Mouse (Mus musculus): ENCODE results near the gene Alox15. TPM values are rescaled to one million over a fixed set of nuclear protein-coding genes. Genes with fewer than 3 reads are reported as not detected.

Alox15 gene
- polyA plus RNA-seq, 1 experiment from 2014 or later: 1.6 TPM

GRCm38 (mm10) chr11:70308296-70308695, 43.5 kb downstream of the Alox15 start:
- no peak for ATAC-seq (ENCODE audit: insufficient read depth)
- H3K27me3 ChIP-seq: peaks cover 14% of the 10 kb centered on the region; the same call in 1 of the 2 replicates
- no peak overlapping the region for H3K4me2 ChIP-seq
- no peak overlapping the region for H3K4me3 ChIP-seq (replicated peaks)
- H3K4me1 ChIP-seq (replicated peaks): no peaks in the 10 kb centered on the region
- H3K9me3 ChIP-seq (replicated peaks): no peaks in the 10 kb centered on the region
- 90% methylated on average over 2 of the region's 2 CpGs for WGBS (ENCODE audit: insufficient replicate concordance)
- no peak overlapping the region for H3K9ac ChIP-seq
- no peak overlapping the region for H3K27ac ChIP-seq (replicated peaks)
- no peaks in the 10 kb centered on the region for H3K36me3 ChIP-seq (replicated peaks)

- no peak overlapping the region for H3K27ac ChIP-seq (replicated peaks)
- H3K4me3 ChIP-seq (replicated peaks): no peak overlapping the region
- peaks cover 8% of the 10 kb centered on the region; the same call in 1 of the 2 replicates for H3K27me3 ChIP-seq
- no peaks in the 10 kb centered on the region for H3K4me1 ChIP-seq (replicated peaks)
- WGBS (ENCODE audit: insufficient replicate concordance): 17% methylated on average over 7 of the region's 7 CpGs
- no peak overlapping the region for H3K4me2 ChIP-seq
- ATAC-seq (ENCODE audit: insufficient read depth): no peak
- H3K36me3 ChIP-seq (replicated peaks): no peaks in the 10 kb centered on the region
- H3K9ac ChIP-seq: no peak overlapping the region
- no peaks in the 10 kb centered on the region for H3K9me3 ChIP-seq (replicated peaks)
Observed at GRCm38 (mm10) chr11:70306159-70306558, 45.7 kb downstream of the Alox15 start.

- Histone ChIP-seq H3K4me2 (no peak overlapping the region), H3K9me3 (replicated peaks) (no peaks in the 10 kb centered on the region), H3K27ac (replicated peaks) (no peak overlapping the region), H3K36me3 (replicated peaks) (no peaks in the 10 kb centered on the region), H3K27me3 (no peaks in the 10 kb centered on the region), H3K4me1 (replicated peaks) (no peaks in the 10 kb centered on the region; the same call in 1 of the 2 replicates), H3K9ac (no peak overlapping the region), H3K4me3 (replicated peaks) (no peak overlapping the region)
- no peak for ATAC-seq (ENCODE audit: insufficient read depth)
- 16% methylated on average over 4 of the region's 4 CpGs for WGBS (ENCODE audit: insufficient replicate concordance)
Observed at GRCm38 (mm10) chr11:70302293-70302692, 49.5 kb downstream of the Alox15 start.

- H3K36me3 ChIP-seq (replicated peaks): no peaks in the 10 kb centered on the region
- ATAC-seq (ENCODE audit: insufficient read depth): 0 out of 2 replicates have a peak, but pooled peaks have one; percentile 37
- H3K4me2 ChIP-seq: no peak overlapping the region
- no peak overlapping the region for H3K9ac ChIP-seq
- no peaks in the 10 kb centered on the region for H3K27me3 ChIP-seq
- 9% methylated on average over 12 of the region's 12 CpGs for WGBS (ENCODE audit: insufficient replicate concordance)
- H3K4me3 ChIP-seq (replicated peaks): no peak overlapping the region
- H3K9me3 ChIP-seq (replicated peaks): no peaks in the 10 kb centered on the region
- H3K4me1 ChIP-seq (replicated peaks): no peaks in the 10 kb centered on the region; the same call in 1 of the 2 replicates
- no peak overlapping the region for H3K27ac ChIP-seq (replicated peaks)
Observed at GRCm38 (mm10) chr11:70297836-70298454, 53.9 kb downstream of the Alox15 start.

- Histone ChIP-seq H3K4me3 (replicated peaks) (no peak overlapping the region), H3K4me2 (no peak overlapping the region), H3K36me3 (replicated peaks) (no peaks in the 10 kb centered on the region), H3K9me3 (replicated peaks) (no peaks in the 10 kb centered on the region), H3K4me1 (replicated peaks) (no peaks in the 10 kb centered on the region; the same call in 1 of the 2 replicates), H3K27ac (replicated peaks) (no peak overlapping the region), H3K27me3 (no peaks in the 10 kb centered on the region), H3K9ac (no peak overlapping the region)
- ATAC-seq (ENCODE audit: insufficient read depth): no peak
- 24% methylated on average over 4 of the region's 4 CpGs for WGBS (ENCODE audit: insufficient replicate concordance)
Observed at GRCm38 (mm10) chr11:70297405-70297804, 54.4 kb downstream of the Alox15 start.

Other genes starting within 250 kb of the Alox15 start
- 2.6 and 2.9 TPM in 2 replicates for gene Mgl2, start 221.7 kb downstream of the Alox15 start, polyA plus RNA-seq (2015; fragmentation: Nextera tagmentation; extraction: Ambion mirVana)
- gene Clec10a, start 195.8 kb downstream of the Alox15 start, polyA plus RNA-seq (2015; fragmentation: Nextera tagmentation; extraction: Ambion mirVana): 0.39 and 0.60 TPM in 2 replicates
- gene Slc16a11, start 139.3 kb downstream of the Alox15 start, polyA plus RNA-seq (2015; fragmentation: Nextera tagmentation; extraction: Ambion mirVana): 1.6 and 1.7 TPM in 2 replicates
- 3.5 and 4.4 TPM in 2 replicates for gene Slc16a13, start 131.0 kb downstream of the Alox15 start, polyA plus RNA-seq (2015; fragmentation: Nextera tagmentation; extraction: Ambion mirVana)
- gene Bcl6b, start 122.2 kb downstream of the Alox15 start, polyA plus RNA-seq (2015; fragmentation: Nextera tagmentation; extraction: Ambion mirVana): 2.1 and 2.2 TPM in 2 replicates
- 57.1 and 62.2 TPM in 2 replicates for gene 0610010K14Rik, start 114.1 kb downstream of the Alox15 start, polyA plus RNA-seq (2015; fragmentation: Nextera tagmentation; extraction: Ambion mirVana)
- gene Gm21988, start 112.2 kb downstream of the Alox15 start, polyA plus RNA-seq (2015; fragmentation: Nextera tagmentation; extraction: Ambion mirVana): 5.2 and 5.3 TPM in 2 replicates
- 146 and 150 TPM in 2 replicates for gene Rnasek, start 112.2 kb downstream of the Alox15 start, polyA plus RNA-seq (2015; fragmentation: Nextera tagmentation; extraction: Ambion mirVana)
- 13.8 and 14.5 TPM in 2 replicates for gene Alox12, start 96.7 kb downstream of the Alox15 start, polyA plus RNA-seq (2015; fragmentation: Nextera tagmentation; extraction: Ambion mirVana)
- gene Alox12e, start 29.4 kb downstream of the Alox15 start, polyA plus RNA-seq (2015; fragmentation: Nextera tagmentation; extraction: Ambion mirVana): 0.16 TPM in 1 of 2 replicates, not detected in the other
- 13.5 and 14.5 TPM in 2 replicates for gene Pelp1, start 58.0 kb upstream of the Alox15 start, polyA plus RNA-seq (2015; fragmentation: Nextera tagmentation; extraction: Ambion mirVana)
- gene Arrb2, start 80.6 kb upstream of the Alox15 start, polyA plus RNA-seq (2015; fragmentation: Nextera tagmentation; extraction: Ambion mirVana): 15.6 and 16.5 TPM in 2 replicates
- gene Med11, start 99.9 kb upstream of the Alox15 start, polyA plus RNA-seq (2015; fragmentation: Nextera tagmentation; extraction: Ambion mirVana): 13.2 and 14.4 TPM in 2 replicates
- 0.22 and 0.26 TPM in 2 replicates for gene Zmynd15, start 107.4 kb upstream of the Alox15 start, polyA plus RNA-seq (2015; fragmentation: Nextera tagmentation; extraction: Ambion mirVana)
- 2.0 and 2.2 TPM in 2 replicates for gene Cxcl16, start 108.0 kb upstream of the Alox15 start, polyA plus RNA-seq (2015; fragmentation: Nextera tagmentation; extraction: Ambion mirVana)
- gene Tm4sf5, start 153.2 kb upstream of the Alox15 start, polyA plus RNA-seq (2015; fragmentation: Nextera tagmentation; extraction: Ambion mirVana): 0.89 and 1.5 TPM in 2 replicates
- gene Vmo1, start 162.6 kb upstream of the Alox15 start, polyA plus RNA-seq (2015; fragmentation: Nextera tagmentation; extraction: Ambion mirVana): 0.31 and 0.43 TPM in 2 replicates
- 31.9 and 36.3 TPM in 2 replicates for gene Gltpd2, start 167.2 kb upstream of the Alox15 start, polyA plus RNA-seq (2015; fragmentation: Nextera tagmentation; extraction: Ambion mirVana)
- gene Psmb6, start 173.3 kb upstream of the Alox15 start, polyA plus RNA-seq (2015; fragmentation: Nextera tagmentation; extraction: Ambion mirVana): 316 and 337 TPM in 2 replicates
- gene Gm40193, start 180.9 kb upstream of the Alox15 start, polyA plus RNA-seq (2015; fragmentation: Nextera tagmentation; extraction: Ambion mirVana): not detected in 2 replicates
- 1.8 TPM in 2 replicates for gene Pld2, start 188.0 kb upstream of the Alox15 start, polyA plus RNA-seq (2015; fragmentation: Nextera tagmentation; extraction: Ambion mirVana)
- 4.9 and 6.2 TPM in 2 replicates for gene Mink1, start 210.8 kb upstream of the Alox15 start, polyA plus RNA-seq (2015; fragmentation: Nextera tagmentation; extraction: Ambion mirVana)